Mouse (Mus musculus) myocyte (in vitro differentiated cells): ENCODE measurements around the gene Slc16a14. TPM values are rescaled to one million over a fixed set of nuclear protein-coding genes. Genes with fewer than 3 reads are reported as not detected.

Source experiments
- H3K27me3 ChIP-seq: one replicate; pipeline ENCODE4 v1.6.1; 2011; ENCODE audit not compliant: control insufficient read depth, insufficient read depth, insufficient read length
- H3K36me3 ChIP-seq: one replicate; pipeline ENCODE4 v1.6.1; 2011; ENCODE audit not compliant: control insufficient read depth, insufficient read depth
- H3K4me2 ChIP-seq: one replicate; pipeline ENCODE4 v1.6.1; 2011; ENCODE audit warnings: low read depth, control low read depth
- H3K4me3 ChIP-seq: one replicate; pipeline ENCODE4 v1.5.1; 2011; ENCODE audit warnings: mild to moderate bottlenecking, control low read depth, moderate library complexity
- H3K79me2 ChIP-seq: one replicate; pipeline ENCODE4 v1.6.1; 2011; ENCODE audit not compliant: control insufficient read depth, insufficient read depth
- H3ac ChIP-seq: one replicate; pipeline ENCODE4 v1.6.1; 2011; ENCODE audit not compliant: control insufficient read depth, insufficient read length
- CEBPB ChIP-seq: IDR thresholded peaks from 2 replicates; pipeline ENCODE4 v1.6.1; 2011; ENCODE audit warnings: mild to moderate bottlenecking, moderate library complexity; ENCODE audit not compliant: poor library complexity, insufficient read depth, severe bottlenecking
- E2F4 ChIP-seq: IDR thresholded peaks from one replicate; pipeline ENCODE4 v1.6.1; 2011; ENCODE audit warnings: mild to moderate bottlenecking, control low read depth, moderate library complexity; ENCODE audit not compliant: insufficient read depth
- MAX ChIP-seq: IDR thresholded peaks from one replicate; pipeline ENCODE4 v1.6.1; 2011; ENCODE audit warnings: low read depth, mild to moderate bottlenecking, control low read depth
- MYOD1 ChIP-seq, 3 experiments: IDR thresholded peaks; one replicate each; pipeline ENCODE4 v1.6.1; 2011; ENCODE audit warnings: control low read depth in 2 of 3, low read depth in 2 of 3, mild to moderate bottlenecking in 2 of 3, moderate library complexity in 1 of 3; ENCODE audit not compliant: insufficient read length in 2 of 3, control insufficient read depth in 1 of 3
- MYOG ChIP-seq, 3 experiments: IDR thresholded peaks; one replicate each; pipeline ENCODE4 v1.6.1; 2011; ENCODE audit warnings: control low read depth in 2 of 3, low read depth in 2 of 3, mild to moderate bottlenecking in 2 of 3; ENCODE audit not compliant: insufficient read length in 2 of 3, control insufficient read depth in 1 of 3, insufficient read depth in 1 of 3
- POLR2A ChIP-seq: IDR thresholded peaks from one replicate; pipeline ENCODE4 v1.6.1; 2011; ENCODE audit warnings: low read depth, mild to moderate bottlenecking, control low read depth, moderate library complexity; ENCODE audit not compliant: insufficient read length
- POLR2AphosphoS2 ChIP-seq: IDR thresholded peaks from one replicate; pipeline ENCODE4 v1.6.1; 2011; ENCODE audit warnings: low read depth, control low read depth; ENCODE audit not compliant: insufficient read length
- REST ChIP-seq: IDR thresholded peaks from one replicate; pipeline ENCODE4 v1.6.1; 2011; ENCODE audit warnings: mild to moderate bottlenecking, control low read depth, moderate library complexity; ENCODE audit not compliant: insufficient read depth, insufficient read length
- SRF ChIP-seq: IDR thresholded peaks from one replicate; pipeline ENCODE4 v1.6.1; 2011; ENCODE audit warnings: low read depth; ENCODE audit not compliant: control insufficient read depth, insufficient read length
- TCF12 ChIP-seq: IDR thresholded peaks from one replicate; pipeline ENCODE4 v1.6.1; 2011; ENCODE audit warnings: mild to moderate bottlenecking, control low read depth; ENCODE audit not compliant: poor library complexity, insufficient read depth, severe bottlenecking
- TCF3 ChIP-seq: IDR thresholded peaks from one replicate; pipeline ENCODE4 v1.6.1; 2011; ENCODE audit warnings: low read depth, control low read depth; ENCODE audit not compliant: insufficient read length
- USF1 ChIP-seq: IDR thresholded peaks from one replicate; pipeline ENCODE4 v1.6.1; 2011; ENCODE audit warnings: low read depth, mild to moderate bottlenecking, control low read depth, moderate library complexity
- polyA plus RNA-seq: library from polyadenylated mRNA; unstranded; fragments of >200 nt; fragmentation: generic; extraction: Trizol; gene quantifications from one replicate; pipeline ENCODE4 v1.2.1, GENCODE M21; 2012; ENCODE audit warnings: missing spikeins

Gene Slc16a14
- polyA plus RNA-seq, 1 experiment, result 0.46 TPM

- Histone ChIP-seq H3K79me2 (no peaks in the 10 kb centered on the region), H3K4me2 (no peak overlapping the region), H3ac (no peak overlapping the region), H3K27me3 (no peaks in the 10 kb centered on the region), H3K4me3 (no peak overlapping the region), H3K36me3 (no peaks in the 10 kb centered on the region)
- TF ChIP-seq POLR2A (no peak), SRF (no peak), MYOG (IDR thresholded peaks at IDR 0.05; ENCODE audit: control insufficient read depth in 1 of 3, insufficient read depth in 1 of 3, insufficient read length in 2 of 3, low read depth in 2 of 3) (no peak), REST (no peak), MAX (no peak), POLR2AphosphoS2 (no peak), E2F4 (no peak), CEBPB (no peak), USF1 (no peak), TCF12 (no peak), TCF3 (no peak), MYOD1 (IDR thresholded peaks at IDR 0.05; ENCODE audit: control insufficient read depth in 1 of 3, insufficient read length in 2 of 3, low read depth in 2 of 3) (no peak)
Measured at GRCm38 (mm10) chr1:84868841-84869240, 66.1 kb downstream of the Slc16a14 start.

- H3ac ChIP-seq, result no peak overlapping the region
- H3K4me2 ChIP-seq, result no peak overlapping the region
- H3K4me3 ChIP-seq, result no peak overlapping the region
- TF ChIP-seq MAX (no peak), MYOG (IDR thresholded peaks at IDR 0.05; ENCODE audit: control insufficient read depth in 1 of 3, insufficient read depth in 1 of 3, insufficient read length in 2 of 3, low read depth in 2 of 3) (no peak), SRF (no peak)
- H3K36me3 ChIP-seq, result no peaks in the 10 kb centered on the region
- H3K27me3 ChIP-seq, result no peaks in the 10 kb centered on the region
- H3K79me2 ChIP-seq, result no peaks in the 10 kb centered on the region
Measured at GRCm38 (mm10) chr1:84868311-84868710, 66.6 kb downstream of the Slc16a14 start.

GRCm38 (mm10) chr1:84866706-84867230, 68.2 kb downstream of the Slc16a14 start:
- H3ac ChIP-seq, result no peak overlapping the region
- H3K4me3 ChIP-seq, result no peak overlapping the region
- no peaks in the 10 kb centered on the region for H3K79me2 ChIP-seq
- no peaks in the 10 kb centered on the region for H3K36me3 ChIP-seq
- no peak for TF ChIP-seq CEBPB
- TF ChIP-seq SRF, result no peak
- no peak for TF ChIP-seq MAX
- no peak for TF ChIP-seq REST
- no peaks in the 10 kb centered on the region for H3K27me3 ChIP-seq
- H3K4me2 ChIP-seq, result no peak overlapping the region

GRCm38 (mm10) chr1:84866231-84866630, 68.7 kb downstream of the Slc16a14 start:
- Histone ChIP-seq H3K27me3 (no peaks in the 10 kb centered on the region), H3ac (no peak overlapping the region), H3K36me3 (no peaks in the 10 kb centered on the region), H3K4me2 (no peak overlapping the region), H3K79me2 (no peaks in the 10 kb centered on the region), H3K4me3 (no peak overlapping the region)
- TF ChIP-seq MAX, result no peak
- no peak for TF ChIP-seq REST
- no peak for TF ChIP-seq TCF12
- TF ChIP-seq E2F4, result no peak
- TF ChIP-seq TCF3, result no peak
- no peak for TF ChIP-seq POLR2A
- no peak for TF ChIP-seq POLR2AphosphoS2
- no peak for TF ChIP-seq USF1
- no peak for TF ChIP-seq CEBPB
- no peak for TF ChIP-seq MYOD1 (IDR thresholded peaks at IDR 0.05; ENCODE audit: control insufficient read depth in 1 of 3, insufficient read length in 2 of 3, low read depth in 2 of 3)
- TF ChIP-seq MYOG (IDR thresholded peaks at IDR 0.05; ENCODE audit: control insufficient read depth in 1 of 3, insufficient read depth in 1 of 3, insufficient read length in 2 of 3, low read depth in 2 of 3), result no peak
- TF ChIP-seq SRF, result no peak

GRCm38 (mm10) chr1:84864645-84865044, 70.3 kb downstream of the Slc16a14 start:
- Histone ChIP-seq H3ac (no peak overlapping the region), H3K36me3 (no peaks in the 10 kb centered on the region), H3K27me3 (no peaks in the 10 kb centered on the region), H3K4me2 (no peak overlapping the region), H3K4me3 (no peak overlapping the region), H3K79me2 (no peaks in the 10 kb centered on the region)
- TF ChIP-seq MYOG (IDR thresholded peaks at IDR 0.05; ENCODE audit: control insufficient read depth in 1 of 3, insufficient read depth in 1 of 3, insufficient read length in 2 of 3, low read depth in 2 of 3) (no peak), MAX (no peak), TCF3 (no peak), MYOD1 (IDR thresholded peaks at IDR 0.05; ENCODE audit: control insufficient read depth in 1 of 3, insufficient read length in 2 of 3, low read depth in 2 of 3) (no peak), E2F4 (no peak), TCF12 (no peak), USF1 (no peak), POLR2A (no peak), SRF (no peak), REST (no peak), POLR2AphosphoS2 (no peak), CEBPB (no peak)
